Mouse (Mus musculus) lung, embryonic 15.5 days (tissue): ENCODE data around the gene Gm17361. TPM values are rescaled to one million over a fixed set of nuclear protein-coding genes. Genes with fewer than 3 reads are reported as not detected.
"Not testable (repeated sequence)": the region's sequence is repeated elsewhere in the genome, so short reads cannot be mapped to it uniquely, and the experiment has no call there.

Experiments used
- ATAC-seq: fragments of 200-750 bp; cut with Nextera tagmentation; 2 replicates; pipeline ENCODE4 v1.8.0; 2017; ENCODE audit warnings: moderate number of reproducible peaks, borderline replicate concordance; ENCODE audit not compliant: low FRiP score, low TSS enrichment; ENCODE audit errors: extremely low read depth
- H3K27ac ChIP-seq: fragments of 300-500 bp; sonication (generic); 2 replicates; pipeline ENCODE4 v1.5.1; 2015; ENCODE audit warnings: moderate library complexity, mild to moderate bottlenecking, inconsistent platforms
- H3K27me3 ChIP-seq: fragments of 300-500 bp; sonication (generic); 2 replicates; pipeline ENCODE4 v1.6.1; 2015; ENCODE audit warnings: inconsistent platforms
- H3K36me3 ChIP-seq: fragments of 300-500 bp; sonication (generic); 2 replicates; pipeline ENCODE4 v1.6.1; 2015; ENCODE audit warnings: inconsistent platforms
- H3K4me1 ChIP-seq: fragments of 300-500 bp; sonication (generic); 2 replicates; pipeline ENCODE4 v1.6.1; 2015; ENCODE audit warnings: inconsistent platforms
- H3K4me2 ChIP-seq: fragments of 300-500 bp; sonication (generic); 2 replicates; pipeline ENCODE4 v1.6.1; 2015; ENCODE audit warnings: inconsistent platforms, mild to moderate bottlenecking, moderate library complexity
- H3K4me3 ChIP-seq: fragments of 300-500 bp; sonication (generic); 2 replicates; pipeline ENCODE4 v1.5.1; 2015; ENCODE audit warnings: mild to moderate bottlenecking, inconsistent platforms
- H3K9ac ChIP-seq: fragments of 300-500 bp; sonication (generic); 2 replicates; pipeline ENCODE4 v1.6.1; 2015; ENCODE audit warnings: inconsistent platforms
- H3K9me3 ChIP-seq: fragments of 300-500 bp; sonication (generic); 2 replicates; pipeline ENCODE4 v1.6.1; 2016; ENCODE audit warnings: inconsistent platforms
- WGBS: fragments of 180-500 bp; shearing (Covaris S2); methylation state at CpG from one replicate; pipeline ENCODE4 v1.1.7; 2015; 5-methylcytosine and 5-hydroxymethylcytosine counted together
- polyA plus RNA-seq: library from polyadenylated mRNA; unstranded; fragments of >200 nt; fragmentation: Nextera tagmentation; extraction: Ambion mirVana; gene quantifications from 2 replicates; pipeline ENCODE4 v1.2.1, GENCODE M21; 2015

Gm17361 gene
- not detected in 2 replicates for polyA plus RNA-seq

DNA sequence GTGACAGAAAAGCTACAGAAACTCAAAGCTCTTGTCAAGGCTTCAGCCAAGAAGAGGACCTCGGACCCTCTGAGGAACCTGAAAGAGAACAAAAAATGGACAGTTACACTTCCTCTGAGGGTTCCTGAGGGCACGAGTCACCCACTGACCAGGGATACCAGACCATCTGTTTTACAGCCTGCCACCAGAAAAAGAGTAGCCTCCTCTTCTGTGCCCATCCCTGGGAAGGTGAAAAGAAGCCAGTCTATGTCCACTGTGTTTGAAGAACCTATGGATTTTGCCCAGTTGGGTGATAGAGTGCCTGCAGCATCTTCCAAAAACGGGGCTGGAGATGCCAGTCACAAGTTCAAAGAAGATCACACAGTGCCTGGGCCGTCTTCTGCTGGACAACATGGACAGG, at the start of gene Gm17361:
TSS of gene Gm17361 (plus strand) at position 301 of the 400 bp plus-strand sequence.
- not testable (repeated sequence) for H3K27me3 ChIP-seq
- WGBS = no CpG with 5 or more reads among the region's 4 CpGs

More for the DNA sequence above, at the start of gene Gm17361:
- ATAC-seq, H3K4me3 ChIP-seq, H3K36me3 ChIP-seq, H3K4me1 ChIP-seq, H3K4me2 ChIP-seq, H3K9me3 ChIP-seq, H3K9ac ChIP-seq, H3K27ac ChIP-seq: not testable (repeated sequence)
